Mouse (Mus musculus) CH12.LX (cell line): ENCODE data around the gene Syt5.

Experiments used
- BHLHE40 ChIP-seq: IDR thresholded peaks from 2 replicates; pipeline ENCODE4 v1.6.1; 2011; ENCODE audit warnings: mild to moderate bottlenecking, low read depth, low read length, improper control_type of control experiment
- POLR2A ChIP-seq: IDR thresholded peaks from 2 replicates; pipeline ENCODE4 v1.6.1; 2011; ENCODE audit warnings: low read depth, mild to moderate bottlenecking, improper control_type of control experiment, low read length

DNA sequence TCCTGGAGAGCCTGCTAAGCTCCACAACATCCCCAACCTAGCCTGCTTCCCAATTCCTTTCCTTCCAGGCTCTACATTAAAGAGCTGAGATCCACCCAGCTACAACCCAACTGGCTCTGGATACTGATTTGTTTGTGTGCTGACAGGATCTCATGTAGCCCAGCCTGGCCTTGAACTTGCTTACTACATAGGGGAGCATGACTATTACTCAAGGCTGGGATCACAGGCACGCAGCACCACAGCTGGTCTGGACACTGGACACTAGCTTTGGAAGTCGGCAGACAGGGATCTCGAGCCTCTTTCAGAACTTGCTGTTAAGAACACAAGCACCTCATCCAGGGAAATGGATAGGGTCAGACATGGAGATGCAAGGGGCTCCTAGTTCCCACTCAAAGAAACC is 50.9 kb downstream of the Syt5 start:
- no peak for TF ChIP-seq POLR2A
- TF ChIP-seq BHLHE40, result no peak
